Mouse (Mus musculus): Measurements from ENCODE around the gene Nolc1. TPM values are rescaled to one million over a fixed set of nuclear protein-coding genes. Genes with fewer than 3 reads are reported as not detected.
A peak's percentile ranks its signal among the peaks of the same experiment; 100 is the strongest.

The Nolc1 gene
- polyA plus RNA-seq, 1 experiment from 2014 or later: 132 TPM

- peak overlapping the region; percentile 48 for H3K4me2 ChIP-seq (ENCODE audit: low read depth, low read length)
- H3K36me3 ChIP-seq (replicated peaks; ENCODE audit: control insufficient read depth, insufficient read depth, low read depth, low read length): peaks cover 9% of the 10 kb centered on the region
- no peaks in the 10 kb centered on the region for H3K9me3 ChIP-seq (replicated peaks; ENCODE audit: control insufficient read depth, low read length)
- peak; percentile 22 for DNase-seq (ENCODE audit: low spot score)
- no peak for ATAC-seq (replicated peaks; ENCODE audit: insufficient number of reproducible peaks, low FRiP score, low TSS enrichment, low read depth)
- no peaks in the 10 kb centered on the region for H3K27me3 ChIP-seq (ENCODE audit: control insufficient read depth, insufficient read depth, low read length)
- H3K4me1 ChIP-seq (ENCODE audit: control insufficient read depth, insufficient read depth, low read length): peaks cover 12% of the 10 kb centered on the region
- 40% methylated on average over 14 of the region's 14 CpGs for WGBS
- H3K27ac ChIP-seq (replicated peaks; ENCODE audit: low read depth, low read length): peak overlapping the region; percentile 85
- H3K9ac ChIP-seq (replicated peaks; ENCODE audit: low read length): peak overlapping the region; percentile 98
- peak overlapping the region; percentile 85 for H3K4me3 ChIP-seq (ENCODE audit: low read depth, low read length)
Observed at GRCm38 (mm10) chr19:46040149-46040902, 35.3 kb upstream of the Nolc1 start.

- Histone ChIP-seq H3K27me3 (ENCODE audit: control insufficient read depth, insufficient read depth, low read length) (no peaks in the 10 kb centered on the region), H3K4me2 (ENCODE audit: low read depth, low read length) (peak overlapping the region; percentile 81), H3K4me1 (ENCODE audit: control insufficient read depth, insufficient read depth, low read length) (peaks cover 12% of the 10 kb centered on the region), H3K9me3 (replicated peaks; ENCODE audit: control insufficient read depth, low read length) (no peaks in the 10 kb centered on the region), H3K4me3 (ENCODE audit: low read depth, low read length) (peak overlapping the region; percentile 28), H3K36me3 (replicated peaks; ENCODE audit: control insufficient read depth, insufficient read depth, low read depth, low read length) (no peaks in the 10 kb centered on the region), H3K27ac (replicated peaks; ENCODE audit: low read depth, low read length) (peak overlapping the region; percentile 92), H3K9ac (replicated peaks; ENCODE audit: low read length) (peak overlapping the region; percentile 66)
- WGBS: 14% methylated on average over 7 of the region's 7 CpGs
- DNase-seq (ENCODE audit: low spot score) (no peak), ATAC-seq (replicated peaks; ENCODE audit: insufficient number of reproducible peaks, low FRiP score, low TSS enrichment, low read depth) (0 out of 2 replicates have a peak, but pooled peaks have one; percentile 0)
Observed at GRCm38 (mm10) chr19:46041299-46041932, 34.2 kb upstream of the Nolc1 start.

GRCm38 (mm10) chr19:46041933-46042475 is 33.7 kb upstream of the Nolc1 start:
- H3K4me2 ChIP-seq (ENCODE audit: low read depth, low read length): peak overlapping the region; percentile 81
- H3K4me1 ChIP-seq (ENCODE audit: control insufficient read depth, insufficient read depth, low read length): peaks cover 12% of the 10 kb centered on the region
- ATAC-seq (replicated peaks; ENCODE audit: insufficient number of reproducible peaks, low FRiP score, low TSS enrichment, low read depth) (peak; percentile 20; the same call in 1 of the 2 replicates), DNase-seq (ENCODE audit: low spot score) (peak; percentile 81)
- 0% methylated on average over 12 of the region's 14 CpGs for WGBS
- H3K9ac ChIP-seq (replicated peaks; ENCODE audit: low read length): peak overlapping the region; percentile 66
- H3K27me3 ChIP-seq (ENCODE audit: control insufficient read depth, insufficient read depth, low read length): no peaks in the 10 kb centered on the region
- no peaks in the 10 kb centered on the region for H3K9me3 ChIP-seq (replicated peaks; ENCODE audit: control insufficient read depth, low read length)
- H3K36me3 ChIP-seq (replicated peaks; ENCODE audit: control insufficient read depth, insufficient read depth, low read depth, low read length): no peaks in the 10 kb centered on the region
- H3K4me3 ChIP-seq (ENCODE audit: low read depth, low read length): peak overlapping the region; percentile 28
- peak overlapping the region; percentile 92 for H3K27ac ChIP-seq (replicated peaks; ENCODE audit: low read depth, low read length)

- no peaks in the 10 kb centered on the region for H3K27me3 ChIP-seq (ENCODE audit: control insufficient read depth, insufficient read depth, low read length)
- H3K4me3 ChIP-seq (ENCODE audit: low read depth, low read length): peak overlapping the region; percentile 28
- H3K9ac ChIP-seq (replicated peaks; ENCODE audit: low read length): peak overlapping the region; percentile 66
- H3K4me1 ChIP-seq (ENCODE audit: control insufficient read depth, insufficient read depth, low read length): peaks cover 12% of the 10 kb centered on the region
- no peaks in the 10 kb centered on the region for H3K36me3 ChIP-seq (replicated peaks; ENCODE audit: control insufficient read depth, insufficient read depth, low read depth, low read length)
- peak overlapping the region; percentile 92 for H3K27ac ChIP-seq (replicated peaks; ENCODE audit: low read depth, low read length)
- peak; percentile 73 for DNase-seq (ENCODE audit: low spot score)
- peak overlapping the region; percentile 81 for H3K4me2 ChIP-seq (ENCODE audit: low read depth, low read length)
- peak; percentile 46 for ATAC-seq (replicated peaks; ENCODE audit: insufficient number of reproducible peaks, low FRiP score, low TSS enrichment, low read depth)
- 4% methylated on average over 6 of the region's 6 CpGs for WGBS
- H3K9me3 ChIP-seq (replicated peaks; ENCODE audit: control insufficient read depth, low read length): no peaks in the 10 kb centered on the region
Observed at GRCm38 (mm10) chr19:46042476-46043011, 33.1 kb upstream of the Nolc1 start.

- ATAC-seq (replicated peaks; ENCODE audit: insufficient number of reproducible peaks, low FRiP score, low TSS enrichment, low read depth) (no peak), DNase-seq (ENCODE audit: low spot score) (no peak)
- Histone ChIP-seq H3K4me3 (ENCODE audit: low read depth, low read length) (peak overlapping the region; percentile 95; the same call in 1 of the 2 replicates), H3K4me1 (ENCODE audit: control insufficient read depth, insufficient read depth, low read length) (peaks cover 12% of the 10 kb centered on the region), H3K9me3 (replicated peaks; ENCODE audit: control insufficient read depth, low read length) (no peaks in the 10 kb centered on the region), H3K4me2 (ENCODE audit: low read depth, low read length) (peak overlapping the region; percentile 81), H3K27me3 (ENCODE audit: control insufficient read depth, insufficient read depth, low read length) (no peaks in the 10 kb centered on the region), H3K9ac (replicated peaks; ENCODE audit: low read length) (peak overlapping the region; percentile 94; the same call in 1 of the 2 replicates), H3K27ac (replicated peaks; ENCODE audit: low read depth, low read length) (peak overlapping the region; percentile 92; the same call in 1 of the 2 replicates), H3K36me3 (replicated peaks; ENCODE audit: control insufficient read depth, insufficient read depth, low read depth, low read length) (no peaks in the 10 kb centered on the region)
- 67% methylated on average over 7 of the region's 7 CpGs for WGBS
Observed at GRCm38 (mm10) chr19:46043380-46043779, 32.3 kb upstream of the Nolc1 start.

GRCm38 (mm10) chr19:46044271-46044992 is 31.2 kb upstream of the Nolc1 start, which contains the start of gene Pprc1:
Gene Pprc1, plus strand, starts transcription at chr19:46044886.
- Histone ChIP-seq H3K9ac (replicated peaks; ENCODE audit: low read length) (peak within 1 kb of the TSS; percentile 94), H3K4me2 (ENCODE audit: low read depth, low read length) (peak within 1 kb of the TSS; percentile 81), H3K36me3 (replicated peaks; ENCODE audit: control insufficient read depth, insufficient read depth, low read depth, low read length) (no peaks in the 10 kb centered on the region), H3K27ac (replicated peaks; ENCODE audit: low read depth, low read length) (peak within 1 kb of the TSS; percentile 95), H3K4me1 (ENCODE audit: control insufficient read depth, insufficient read depth, low read length) (peaks cover 12% of the 10 kb centered on the region; the same call in 1 of the 2 replicates), H3K4me3 (ENCODE audit: low read depth, low read length) (peak within 1 kb of the TSS; percentile 95), H3K27me3 (ENCODE audit: control insufficient read depth, insufficient read depth, low read length) (no peaks in the 10 kb centered on the region), H3K9me3 (replicated peaks; ENCODE audit: control insufficient read depth, low read length) (no peaks in the 10 kb centered on the region)
- peak; percentile 73 for DNase-seq (ENCODE audit: low spot score)
- WGBS: under 1% methylated on average over 15 of the region's 34 CpGs
- ATAC-seq (replicated peaks; ENCODE audit: insufficient number of reproducible peaks, low FRiP score, low TSS enrichment, low read depth): peak; percentile 1; the same call in 1 of the 2 replicates

GRCm38 (mm10) chr19:46044993-46045695 is 30.5 kb upstream of the Nolc1 start, which contains the start of gene Ldb1:
Gene Ldb1, minus strand, starts transcription at chr19:46045214.
- no peaks in the 10 kb centered on the region for H3K9me3 ChIP-seq (replicated peaks; ENCODE audit: control insufficient read depth, low read length)
- peak within 1 kb of the TSS; percentile 94 for H3K9ac ChIP-seq (replicated peaks; ENCODE audit: low read length)
- no peaks in the 10 kb centered on the region for H3K36me3 ChIP-seq (replicated peaks; ENCODE audit: control insufficient read depth, insufficient read depth, low read depth, low read length)
- ATAC-seq (replicated peaks; ENCODE audit: insufficient number of reproducible peaks, low FRiP score, low TSS enrichment, low read depth) (peak; percentile 60), DNase-seq (ENCODE audit: low spot score) (peak; percentile 85)
- WGBS: under 1% methylated on average over 74 of the region's 84 CpGs
- no peaks in the 10 kb centered on the region for H3K27me3 ChIP-seq (ENCODE audit: control insufficient read depth, insufficient read depth, low read length)
- H3K4me3 ChIP-seq (ENCODE audit: low read depth, low read length): peak within 1 kb of the TSS; percentile 95
- H3K4me2 ChIP-seq (ENCODE audit: low read depth, low read length): peak within 1 kb of the TSS; percentile 81
- H3K27ac ChIP-seq (replicated peaks; ENCODE audit: low read depth, low read length): peak within 1 kb of the TSS; percentile 95
- H3K4me1 ChIP-seq (ENCODE audit: control insufficient read depth, insufficient read depth, low read length): peaks cover 10% of the 10 kb centered on the region; the same call in 1 of the 2 replicates

Measured in embryonic facial prominence, embryonic 11.5 days (tissue).